Mouse (Mus musculus): ENCODE results near the gene Cbx6. TPM values are rescaled to one million over a fixed set of nuclear protein-coding genes. Genes with fewer than 3 reads are reported as not detected.

Gene Cbx6
- total RNA-seq, 2 experiments from 2014 or later: 28.2 to 38.1 TPM

Other genes with a start within 250 kb of the Cbx6 start
- gene Dmc1, start 229.6 kb downstream of the Cbx6 start, total RNA-seq (2021): 1 to 10 TPM in 1 of 2 experiments, under 1 TPM in 1; 0.40 to 1.0 TPM
- 1 to 10 TPM; 1.2 to 1.8 TPM for gene Fam227a, start 175.7 kb downstream of the Cbx6 start, total RNA-seq (2021)
- 10 to 100 TPM; 22.6 to 24.9 TPM for gene Cby1, start 175.5 kb downstream of the Cbx6 start, total RNA-seq (2021)
- gene Tomm22, start 163.8 kb downstream of the Cbx6 start, total RNA-seq (2021): 100 to 1,000 TPM in 1 of 2 experiments, 10 to 100 TPM in 1; 90.5 to 102 TPM
- gene Josd1, start 146.8 kb downstream of the Cbx6 start, total RNA-seq (2021): 10 to 100 TPM; 11.8 to 13.1 TPM
- gene Gtpbp1, start 143.8 kb downstream of the Cbx6 start, total RNA-seq (2021): 10 to 100 TPM; 14.3 to 16.8 TPM
- gene Sun2, start 92.2 kb downstream of the Cbx6 start, total RNA-seq (2021): 10 to 100 TPM; 61.3 to 65.9 TPM
- gene Dnal4, start 56.8 kb downstream of the Cbx6 start, total RNA-seq (2021): 10 to 100 TPM; 10.4 to 12.6 TPM
- gene Nptxr, start 29.9 kb downstream of the Cbx6 start, total RNA-seq (2021): 1 to 10 TPM; 4.2 to 5.1 TPM
- 1 to 10 TPM; 1.0 to 2.5 TPM for gene Npcd, start 451 bp downstream of the Cbx6 start, total RNA-seq (2021)
- gene Apobec3, start 57.0 kb upstream of the Cbx6 start, total RNA-seq (2021): 10 to 100 TPM in 1 of 2 experiments, 1 to 10 TPM in 1; 7.5 to 11.8 TPM
- 1 to 10 TPM; 2.9 to 4.1 TPM for gene Cbx7, start 136.4 kb upstream of the Cbx6 start, total RNA-seq (2021)
- gene Pdgfb, start 180.3 kb upstream of the Cbx6 start, total RNA-seq (2021): 10 to 100 TPM; 40.8 to 59.3 TPM

All from gastrocnemius, postnatal 10 days (tissue).